Mouse (Mus musculus) retina, postnatal 7 days (tissue): Measurements from ENCODE around the gene Sfrp5.

ENCODE experiments used
- DNase-seq: peaks from one replicate; pipeline ENCODE4 v3.0.0-alpha.2; 2012; ENCODE audit warnings: low read depth, low spot score

Gene Sfrp5

GRCm38 (mm10) chr19:42198026-42198425 lies 4.0 kb downstream of the Sfrp5 start:
- DNase-seq, result no peak

- no peak for DNase-seq
Measured at GRCm38 (mm10) chr19:42197066-42197465, 5.0 kb downstream of the Sfrp5 start.

- no peak for DNase-seq
Measured at GRCm38 (mm10) chr19:42196378-42196777, 5.7 kb downstream of the Sfrp5 start.

DNA sequence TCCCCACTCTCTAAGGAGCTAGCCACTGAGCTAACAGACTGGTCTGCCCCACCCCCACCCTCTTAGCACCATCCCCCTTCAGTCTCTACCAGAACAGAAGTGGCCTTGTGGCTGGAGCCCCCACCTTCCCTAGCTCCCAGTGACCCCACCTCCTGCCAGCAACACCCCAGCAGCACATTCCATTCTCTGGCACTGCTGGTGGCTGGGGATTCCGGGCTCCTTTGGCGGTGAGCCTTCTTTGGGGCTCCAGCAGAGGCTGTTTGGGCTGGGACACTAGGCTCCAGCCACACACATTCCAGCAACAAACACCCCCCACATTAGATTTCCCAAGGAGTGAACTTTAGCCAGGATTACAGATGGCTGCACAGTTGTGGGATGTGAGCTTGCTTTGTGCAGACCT lies 8.7 kb downstream of the Sfrp5 start:
- DNase-seq, result no peak

- peak; percentile 61 for DNase-seq
Measured at GRCm38 (mm10) chr19:42190494-42190893, 11.6 kb downstream of the Sfrp5 start.

DNA sequence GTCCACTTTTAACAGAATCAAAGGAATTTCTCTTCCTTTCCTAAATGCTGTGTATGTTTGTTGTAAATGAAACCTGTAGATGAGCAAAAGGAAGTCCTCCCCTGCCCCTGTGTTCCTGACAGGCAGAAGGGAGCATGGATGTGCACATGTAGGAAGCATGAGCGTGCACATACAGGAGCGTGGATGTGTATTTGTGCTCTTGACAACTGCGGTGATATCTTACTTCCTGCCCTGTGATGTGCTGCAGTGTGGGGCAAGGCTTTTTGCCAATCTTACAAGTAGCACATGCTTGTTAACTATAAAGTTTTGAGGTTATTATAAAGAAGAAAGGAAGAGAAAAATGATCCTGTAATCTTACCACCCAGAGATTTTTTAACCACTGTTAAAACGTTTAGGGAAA lies 12.3 kb downstream of the Sfrp5 start:
- DNase-seq, result no peak

DNA sequence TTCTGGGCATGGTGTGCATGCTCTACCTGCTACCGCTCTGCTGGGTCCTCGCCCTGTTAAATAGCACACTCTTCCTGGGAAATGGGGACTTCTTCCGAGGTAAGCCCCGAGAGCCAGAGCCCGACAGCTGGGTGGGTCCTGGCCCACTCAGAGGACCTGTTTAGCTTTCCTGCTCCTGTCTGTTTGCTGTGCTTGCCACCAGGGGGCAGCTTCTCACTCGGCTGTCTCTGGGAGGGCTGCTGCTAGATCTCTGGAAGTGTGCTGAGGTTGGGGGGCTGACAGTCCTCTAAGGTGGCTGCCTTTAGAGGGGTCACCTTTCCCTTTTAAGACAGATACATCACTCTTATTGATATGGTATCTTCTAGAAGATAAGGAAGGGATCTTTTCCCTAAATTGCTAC lies 19.4 kb downstream of the Sfrp5 start:
- no peak for DNase-seq

DNA sequence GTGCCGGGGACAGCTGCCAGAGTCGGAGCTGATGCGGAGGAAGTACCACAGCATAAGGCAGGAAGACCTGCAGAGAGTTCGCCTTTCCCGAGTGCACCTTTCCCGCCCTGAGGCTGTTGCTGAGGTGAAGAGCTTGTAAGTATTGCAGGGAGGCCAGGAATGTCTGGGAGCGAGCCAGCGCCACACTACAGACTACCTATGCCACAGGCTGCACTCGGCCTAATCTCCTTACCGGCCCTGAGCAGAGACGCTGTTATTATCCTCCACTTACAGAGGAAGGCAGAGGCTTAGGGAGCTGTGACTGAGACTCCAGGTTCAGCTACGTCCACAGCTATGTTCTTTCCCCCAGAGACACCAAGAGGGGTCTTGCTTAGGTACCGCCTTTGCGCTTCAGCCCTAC lies 22.7 kb downstream of the Sfrp5 start:
- DNase-seq, result peak; percentile 30

GRCm38 (mm10) chr19:42177461-42177860 lies 24.6 kb downstream of the Sfrp5 start:
- no peak for DNase-seq

DNA sequence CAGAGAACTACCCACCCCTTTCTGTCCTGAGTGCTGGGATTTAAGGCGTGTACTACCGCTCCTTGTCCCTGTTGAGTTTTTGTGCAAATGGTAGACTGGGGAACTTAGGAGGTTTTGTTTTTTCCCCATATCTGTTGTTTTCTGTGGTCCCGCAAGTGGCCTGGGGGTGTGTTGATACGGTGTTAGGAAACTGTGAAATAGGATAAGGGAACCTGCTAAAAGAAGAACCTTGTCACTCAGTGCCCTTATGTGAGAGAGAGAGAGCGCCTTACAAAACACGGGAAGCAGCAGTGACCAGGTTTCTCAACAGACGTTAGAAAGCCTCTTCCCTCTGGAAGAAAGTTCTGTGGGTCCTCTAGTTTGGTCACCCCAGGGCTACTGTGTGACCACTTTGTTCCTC lies 25.2 kb downstream of the Sfrp5 start:
- DNase-seq, result no peak

- DNase-seq, result peak; percentile 89
Measured at GRCm38 (mm10) chr19:42170025-42170969, 31.8 kb downstream of the Sfrp5 start.

- no peak for DNase-seq
Measured at GRCm38 (mm10) chr19:42169322-42169975, 32.6 kb downstream of the Sfrp5 start.

DNA sequence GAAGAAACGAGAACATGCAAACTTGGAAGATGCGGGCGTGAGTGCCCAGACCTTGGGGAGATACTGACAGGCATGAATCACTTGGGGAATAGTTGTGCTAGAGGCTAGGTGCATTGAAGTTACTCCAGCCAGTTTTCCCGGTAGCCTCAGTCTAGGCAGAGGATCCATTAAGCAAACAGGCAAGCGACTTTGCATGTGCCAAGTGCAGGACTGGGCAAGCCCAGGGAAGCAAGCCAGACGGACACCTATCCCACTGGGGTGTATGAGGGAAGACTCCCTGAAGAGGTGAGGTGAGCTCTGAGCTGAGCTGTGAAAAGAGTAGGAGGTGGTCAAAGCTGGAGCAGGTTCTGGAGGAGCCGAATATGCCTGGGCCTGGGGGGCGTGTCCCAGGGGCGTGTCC lies 34.6 kb downstream of the Sfrp5 start:
- DNase-seq, result no peak

- DNase-seq, result no peak
Measured at GRCm38 (mm10) chr19:42166766-42167165, 35.3 kb downstream of the Sfrp5 start.

- peak; percentile 68 for DNase-seq
Measured at GRCm38 (mm10) chr19:42166130-42166529, 35.9 kb downstream of the Sfrp5 start.

GRCm38 (mm10) chr19:42164188-42164587 lies 37.9 kb downstream of the Sfrp5 start:
- no peak for DNase-seq

DNA sequence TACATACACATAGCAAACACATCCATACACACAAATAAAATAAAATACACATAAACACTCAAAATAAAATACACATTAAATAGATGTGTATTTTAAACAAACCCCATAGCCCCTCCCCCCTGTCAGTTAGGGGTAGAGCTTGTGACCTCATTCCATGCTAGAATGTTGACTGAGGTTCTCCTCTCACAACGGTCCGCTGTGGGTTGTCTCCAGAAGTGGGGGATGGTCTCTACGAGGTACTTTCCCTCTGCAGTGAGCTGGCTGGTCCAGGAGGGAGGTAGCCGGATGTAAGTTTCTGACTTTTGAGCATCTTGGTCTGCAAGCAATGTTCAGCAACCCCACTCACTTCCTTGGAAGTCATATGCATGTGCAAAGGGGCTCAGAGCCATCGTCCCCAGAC lies 38.3 kb downstream of the Sfrp5 start, which contains the start of gene Zfyve27:
TSS of gene Zfyve27 (plus strand) at position 188 of the 400 bp plus-strand sequence.
- no peak for DNase-seq

DNA sequence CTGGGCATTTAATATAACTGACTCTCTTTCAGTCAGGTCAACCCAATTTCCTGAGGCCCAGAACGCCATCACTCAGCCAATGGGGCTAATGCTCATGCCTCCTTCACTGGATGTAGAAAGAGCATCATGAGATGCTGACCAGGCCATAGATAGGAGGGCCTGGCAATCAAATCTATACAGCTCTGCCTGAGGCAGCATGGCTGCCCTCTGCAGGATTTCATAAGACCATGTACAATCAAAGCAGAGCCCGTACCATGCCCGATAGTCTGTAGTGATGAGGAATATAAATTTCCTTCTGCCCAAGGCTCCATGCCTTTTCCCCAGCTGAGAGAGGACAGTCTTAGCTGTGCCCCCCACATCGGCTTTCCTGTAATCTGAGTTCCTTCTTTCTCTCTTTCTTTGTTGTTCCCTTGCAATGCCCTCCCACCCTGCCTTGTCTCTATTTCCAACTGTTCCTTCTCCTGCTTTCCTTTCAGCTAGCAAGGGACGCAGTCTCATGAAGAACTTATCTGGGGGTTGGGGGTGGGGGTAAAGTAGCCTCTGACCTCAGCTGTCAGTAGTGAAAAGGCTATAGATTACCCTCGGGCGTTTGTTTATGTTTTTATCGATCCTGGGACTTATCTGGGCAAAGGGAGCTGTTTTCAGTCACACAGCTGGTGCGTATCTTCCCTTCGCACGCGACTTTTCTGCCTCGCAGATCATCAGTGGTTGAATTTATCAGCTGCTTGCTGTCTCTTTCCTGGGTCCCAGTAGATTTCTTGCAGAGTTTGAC lies 43.6 kb downstream of the Sfrp5 start:
- DNase-seq, result no peak

DNA sequence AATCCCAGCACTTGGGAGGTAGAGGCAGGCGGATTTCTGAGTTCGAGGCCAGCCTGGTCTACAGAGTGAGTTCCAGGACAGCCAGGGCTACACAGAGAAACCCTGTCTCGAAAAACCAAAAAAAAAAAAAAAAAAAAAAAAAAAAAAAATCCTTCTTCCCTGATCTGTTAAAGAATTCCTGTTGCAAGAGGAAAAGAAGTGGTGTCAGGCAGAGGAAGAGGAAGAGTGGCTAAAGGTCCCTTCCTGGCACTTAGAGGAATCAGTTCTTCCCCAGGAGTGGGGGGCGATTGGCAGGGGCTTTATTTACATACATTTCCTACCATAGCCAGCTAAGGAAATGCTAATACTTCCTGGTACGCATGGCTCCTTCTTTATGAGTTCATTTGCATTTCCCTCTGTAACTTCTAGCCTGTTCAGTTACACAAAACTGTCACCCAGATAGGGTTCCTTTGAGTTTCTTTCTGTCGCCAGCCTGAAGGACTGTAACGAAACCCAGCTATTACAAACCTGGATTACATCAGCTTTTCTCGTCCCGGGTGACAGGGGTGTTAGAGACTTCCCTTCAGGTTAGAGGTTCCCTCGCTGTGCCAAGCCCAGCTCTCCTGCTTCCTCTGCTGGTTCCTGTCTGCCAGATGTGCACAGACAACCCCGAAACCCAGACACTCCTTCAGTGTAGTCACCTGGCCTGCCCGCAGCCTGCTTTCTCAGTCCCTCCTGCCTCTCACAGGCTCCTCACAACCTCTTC lies 44.4 kb downstream of the Sfrp5 start:
- no peak for DNase-seq

- DNase-seq, result peak; percentile 78
Measured at GRCm38 (mm10) chr19:42151990-42152389, 50.1 kb downstream of the Sfrp5 start.

DNA sequence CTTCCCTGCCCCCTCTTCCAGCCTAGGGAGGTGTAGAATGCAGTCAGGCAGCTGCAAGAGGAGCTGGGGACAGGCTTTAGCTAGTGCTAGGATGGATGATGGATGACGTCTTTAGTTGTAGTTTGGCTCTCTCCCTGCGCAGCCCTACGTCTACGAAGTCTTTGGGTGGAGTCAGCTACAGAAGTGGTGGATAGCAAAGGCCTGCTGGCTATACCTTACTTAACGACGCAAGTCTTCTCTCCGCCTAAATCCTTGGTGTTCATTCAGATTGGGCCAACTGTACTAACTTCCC lies 53.5 kb downstream of the Sfrp5 start:
- DNase-seq, result no peak
